Mouse (Mus musculus): ENCODE data around the gene Ola1.

The Ola1 gene

DNA sequence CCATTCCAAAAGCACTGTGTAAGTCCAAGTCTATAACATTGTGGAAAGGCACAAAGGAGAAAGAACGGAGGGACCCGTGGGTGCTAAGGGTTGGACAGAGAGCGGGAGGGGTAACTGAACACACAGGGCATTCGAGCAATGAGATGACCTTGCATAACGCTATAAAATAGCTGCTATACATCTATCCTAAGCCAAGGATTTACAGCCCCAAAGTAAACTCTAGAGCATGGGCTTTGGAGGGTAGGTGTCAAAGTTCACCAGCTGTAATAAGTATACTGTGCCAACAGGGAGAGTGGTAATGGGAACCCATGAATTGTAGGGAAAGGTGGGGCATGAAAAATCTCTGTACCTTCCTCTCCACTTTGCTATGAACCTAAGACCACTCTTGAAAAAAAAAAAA, at the start of gene Ola1:
TSS of gene Ola1 (minus strand) at position 12 of the 400 bp plus-strand sequence.
- DNase-seq (ENCODE audit: low spot score in 2 of 2) = no peak

- no peak for DNase-seq (ENCODE audit: low spot score in 2 of 2)
Measured at GRCm38 (mm10) chr2:73268281-73268680, 49.6 kb upstream of the Ola1 start.

DNA sequence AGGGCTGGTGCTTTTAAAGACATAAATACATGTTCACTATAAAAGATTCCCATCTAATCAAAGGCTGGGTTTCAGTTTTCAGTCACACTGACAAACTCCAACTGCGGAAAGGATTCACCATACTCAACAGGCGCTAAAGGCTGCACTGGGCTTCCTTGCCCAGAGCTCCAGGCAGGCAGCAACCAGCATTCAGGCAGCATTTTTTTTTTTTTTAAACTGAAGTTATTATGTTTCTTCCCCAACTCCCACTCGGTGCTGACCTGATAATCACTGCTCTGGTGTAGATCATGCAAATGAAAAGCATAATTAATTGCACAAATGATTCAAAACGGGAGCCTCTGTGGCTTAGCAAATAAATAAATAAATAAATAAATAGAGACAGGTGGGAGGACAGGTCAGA, 49.1 kb upstream of the Ola1 start:
- DNase-seq (ENCODE audit: low spot score in 2 of 2) = no peak

- DNase-seq (ENCODE audit: low spot score in 2 of 2) = no peak
Measured at GRCm38 (mm10) chr2:73267231-73267630, 48.5 kb upstream of the Ola1 start.

DNA sequence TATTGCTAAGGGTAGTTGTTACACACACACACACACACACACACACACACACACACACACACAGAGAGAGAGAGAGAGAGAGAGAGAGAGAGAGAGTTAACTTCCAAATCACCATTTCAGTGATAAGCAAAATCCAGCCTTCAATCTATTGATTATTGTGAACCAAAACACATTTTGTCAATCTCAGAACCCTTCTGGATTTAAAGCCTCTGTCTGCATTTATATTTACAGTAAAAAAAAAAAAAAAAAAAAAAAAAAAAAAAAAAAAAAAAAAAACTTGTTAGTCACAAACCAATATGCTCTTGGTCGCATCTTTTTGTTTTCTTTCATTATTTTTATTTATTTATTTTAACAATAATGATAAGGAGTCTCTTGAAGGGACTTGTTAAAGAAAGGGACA, 47.9 kb upstream of the Ola1 start:
- DNase-seq (ENCODE audit: low spot score in 2 of 2) = no peak

DNA sequence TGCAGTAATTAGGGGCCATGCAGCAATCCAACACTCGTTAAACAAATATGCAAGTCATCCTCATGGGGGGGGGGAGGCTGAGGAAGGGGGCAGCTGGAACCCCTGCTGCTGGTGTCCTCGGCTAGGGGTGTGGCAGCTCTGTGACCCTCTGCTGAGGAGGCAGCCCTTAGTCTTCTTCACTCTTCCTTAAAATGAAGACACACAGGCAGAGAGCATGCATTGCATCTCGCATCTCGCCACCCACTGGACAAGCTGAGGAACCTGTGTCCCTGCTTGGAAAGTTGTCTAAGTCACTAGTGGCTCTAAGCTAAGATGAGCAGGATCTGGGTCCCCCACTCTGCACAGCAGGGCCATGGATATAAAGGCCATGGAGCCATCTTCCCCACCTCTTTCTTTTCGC, 47.3 kb upstream of the Ola1 start:
- no peak for DNase-seq (ENCODE audit: low spot score in 2 of 2)

DNA sequence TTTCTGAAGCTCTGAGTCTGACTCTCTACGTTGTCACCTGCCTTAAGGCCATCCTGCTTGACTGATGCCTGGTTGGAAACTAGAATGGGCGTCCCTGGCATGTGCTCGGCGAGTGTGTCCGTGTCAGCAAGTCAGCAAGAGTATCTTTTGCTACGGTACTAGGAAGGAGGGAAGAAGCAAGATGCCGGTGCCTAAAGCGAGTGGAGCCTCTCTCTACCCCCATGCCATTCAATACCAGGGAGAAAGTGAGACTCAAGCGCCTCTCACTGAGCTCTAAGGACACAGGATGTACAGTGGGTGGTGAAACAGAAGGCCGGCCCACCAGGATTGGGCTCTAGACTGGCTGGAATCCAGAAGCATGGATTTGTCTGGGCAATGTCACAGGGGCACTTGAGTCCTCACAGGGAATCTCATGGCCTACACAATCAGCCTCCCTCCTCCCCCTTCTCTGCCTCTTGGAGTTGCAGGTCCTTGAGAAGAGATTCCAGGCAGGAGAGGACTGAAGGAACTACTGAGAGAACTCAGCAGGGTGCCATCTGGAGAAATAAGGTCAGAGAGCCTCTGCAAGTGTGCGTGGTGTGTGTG, 46.0 kb upstream of the Ola1 start:
- no peak for DNase-seq (ENCODE audit: low spot score in 2 of 2)

GRCm38 (mm10) chr2:73263794-73264610, 45.3 kb upstream of the Ola1 start:
- DNase-seq (ENCODE audit: low spot score in 2 of 2) = no peak

DNA sequence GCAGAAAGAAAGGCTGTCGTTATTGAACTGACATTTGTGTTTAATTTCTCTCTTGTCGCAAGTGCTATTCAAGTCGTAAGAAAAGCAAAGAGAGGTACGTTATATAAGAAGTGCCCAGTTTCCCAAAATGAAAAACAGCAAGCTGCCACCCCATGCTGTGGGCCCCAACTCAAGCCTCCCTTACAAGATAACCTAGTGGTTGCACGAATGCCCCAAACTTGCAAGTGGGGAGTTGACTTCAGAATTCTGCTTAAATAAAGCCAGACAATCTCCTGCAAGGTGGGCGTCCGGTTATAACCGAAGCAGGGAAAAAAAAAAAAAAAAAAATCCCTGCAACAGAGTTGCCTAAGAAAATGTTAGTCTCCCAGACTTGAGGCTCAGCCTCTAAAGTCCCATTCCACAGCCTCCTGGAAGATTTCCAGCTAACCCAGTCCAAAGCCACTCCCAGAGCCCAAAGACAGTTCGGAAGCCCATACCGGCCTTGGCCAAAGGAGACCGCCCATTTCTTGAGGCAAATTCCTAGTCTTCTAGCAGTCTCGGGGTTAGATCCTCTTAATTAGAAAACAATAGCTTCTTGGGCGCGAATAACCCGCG, 44.5 kb upstream of the Ola1 start:
- no peak for DNase-seq (ENCODE audit: low spot score in 2 of 2)

DNA sequence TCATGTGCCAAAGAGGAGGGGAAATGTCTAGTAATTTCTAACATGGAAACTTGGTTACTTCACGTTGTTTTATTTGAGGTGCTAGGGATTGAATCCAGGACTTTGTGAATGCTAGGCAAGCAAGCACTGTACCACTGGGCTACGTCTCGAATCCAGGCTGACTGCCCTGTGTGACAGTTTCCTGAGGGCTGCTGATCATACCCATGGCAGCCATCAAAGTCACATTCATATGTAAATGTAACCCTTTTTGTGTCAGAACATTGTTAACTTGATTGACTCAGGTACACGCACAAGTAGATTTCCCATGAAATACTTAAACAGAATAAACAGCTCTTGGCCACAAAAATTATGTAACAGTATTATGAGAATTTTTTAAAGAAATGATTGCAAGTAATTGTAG, 30.0 kb upstream of the Ola1 start:
- no peak for DNase-seq (ENCODE audit: low spot score in 2 of 2)

DNA sequence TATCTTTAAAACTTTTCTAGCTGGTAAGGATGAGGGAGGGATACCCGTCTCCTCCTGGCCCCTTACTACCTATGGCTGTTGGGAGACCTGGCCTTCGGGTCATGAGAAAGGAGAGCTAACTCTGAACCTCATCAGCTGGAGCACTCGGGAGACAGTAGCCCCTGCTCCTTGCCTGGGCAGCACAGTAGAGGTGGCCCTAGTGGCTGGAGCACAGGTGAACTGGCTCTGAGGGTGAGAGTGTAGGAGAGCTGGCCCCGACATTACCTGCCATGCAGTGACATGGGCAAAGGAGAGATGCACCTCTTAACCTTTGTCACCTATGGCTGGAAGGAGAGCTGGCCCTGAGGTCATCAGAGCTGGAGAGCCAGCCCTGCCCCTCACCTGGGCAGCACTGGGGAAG, 22.6 kb upstream of the Ola1 start:
- DNase-seq (ENCODE audit: low spot score in 2 of 2) = no peak

- DNase-seq (ENCODE audit: low spot score in 2 of 2) = no peak
Measured at GRCm38 (mm10) chr2:73231081-73231480, 12.4 kb upstream of the Ola1 start.

GRCm38 (mm10) chr2:73213871-73214659, 4.7 kb downstream of the Ola1 start:
- peak; percentile 75 to 86 for DNase-seq (ENCODE audit: low spot score in 2 of 2)

DNA sequence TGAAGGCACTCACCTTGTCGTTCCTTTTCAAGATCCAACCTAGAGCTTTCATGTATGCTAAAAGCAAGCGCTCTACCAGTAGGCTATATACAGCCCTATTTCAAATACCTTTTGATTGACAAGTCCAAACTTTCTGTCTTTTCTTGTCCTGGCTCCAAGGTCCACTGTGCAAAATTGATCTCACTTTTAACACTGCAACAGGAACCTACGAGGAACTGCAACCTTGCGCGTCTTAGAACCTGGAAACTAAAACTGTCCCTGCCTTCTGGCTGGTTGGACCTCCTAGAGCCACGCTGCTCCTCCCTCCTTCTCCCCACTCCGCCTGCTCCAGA, 5.2 kb downstream of the Ola1 start:
- no peak for DNase-seq (ENCODE audit: low spot score in 2 of 2)

- no peak for DNase-seq (ENCODE audit: low spot score in 2 of 2)
Measured at GRCm38 (mm10) chr2:73204328-73204727, 14.4 kb downstream of the Ola1 start.

DNA sequence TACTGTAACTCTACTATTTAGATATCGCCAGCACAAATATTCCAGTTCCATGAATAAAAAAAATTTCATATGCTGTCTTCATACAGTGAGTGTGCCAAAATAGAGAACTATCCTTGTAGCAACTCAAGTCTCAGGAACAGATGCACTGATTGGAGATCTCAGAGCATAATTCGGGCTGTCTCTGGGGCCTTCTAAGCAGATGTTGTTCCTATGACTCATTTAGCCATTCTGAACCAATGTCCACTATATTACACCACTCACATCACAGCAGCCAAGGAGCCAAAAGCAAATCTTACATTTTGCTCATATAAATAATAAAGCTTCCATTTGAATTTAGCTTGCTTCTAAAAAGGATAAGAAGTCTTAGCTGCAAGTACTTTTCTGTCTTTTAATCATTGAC, 30.2 kb downstream of the Ola1 start:
- no peak for DNase-seq (ENCODE audit: low spot score in 2 of 2)

- DNase-seq (ENCODE audit: low spot score in 2 of 2) = no peak
Measured at GRCm38 (mm10) chr2:73185185-73185584, 33.5 kb downstream of the Ola1 start.

DNA sequence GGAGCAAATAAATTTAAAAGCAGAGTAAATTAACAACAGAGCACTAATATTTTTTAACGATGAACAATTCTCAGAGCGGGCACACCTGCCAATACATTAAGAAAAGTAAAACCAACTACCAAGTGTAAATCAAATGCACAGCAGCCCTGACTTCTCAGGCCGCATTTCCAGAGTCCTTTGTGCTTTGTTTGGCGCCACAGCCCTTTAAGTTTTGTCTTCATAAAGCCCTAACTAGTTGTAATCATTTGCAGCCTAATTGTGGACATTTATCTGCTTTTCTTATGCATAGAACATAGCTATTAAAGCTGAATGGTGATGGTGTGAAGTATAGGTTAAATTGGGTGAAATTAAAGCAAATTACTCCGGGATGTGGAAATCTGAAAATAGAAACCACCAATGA, 49.2 kb downstream of the Ola1 start:
- no peak for DNase-seq (ENCODE audit: low spot score in 2 of 2)

GRCm38 (mm10) chr2:73167126-73167525, 51.6 kb downstream of the Ola1 start:
- DNase-seq (ENCODE audit: low spot score in 2 of 2) = peak in 1 of 2 experiments; percentile 21

GRCm38 (mm10) chr2:73164666-73165065, 54.1 kb downstream of the Ola1 start:
- DNase-seq (ENCODE audit: low spot score in 2 of 2) = no peak

GRCm38 (mm10) chr2:73160772-73161171, 58.0 kb downstream of the Ola1 start:
- DNase-seq (ENCODE audit: low spot score in 2 of 2) = no peak

DNA sequence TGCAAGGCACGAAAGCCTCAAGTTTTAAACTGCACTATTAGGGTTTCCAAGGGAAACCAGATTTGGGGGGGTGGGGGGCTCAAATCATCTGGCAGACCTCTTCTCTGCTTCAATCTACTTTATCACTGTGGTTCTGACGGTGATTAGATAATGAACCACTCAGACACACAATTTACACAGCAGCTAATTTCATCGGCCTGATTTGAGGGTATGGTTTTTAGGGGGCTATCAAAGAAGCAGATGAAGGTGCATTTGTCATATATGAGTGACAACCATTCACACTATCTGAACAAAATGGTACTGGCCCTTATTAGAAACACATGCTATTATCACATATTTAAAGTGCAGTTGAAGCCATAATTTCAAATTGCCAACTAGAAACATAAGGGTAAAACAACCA, 61.5 kb downstream of the Ola1 start:
- DNase-seq (ENCODE audit: low spot score in 2 of 2) = no peak

- DNase-seq (ENCODE audit: low spot score in 2 of 2) = no peak
Measured at GRCm38 (mm10) chr2:73150526-73150925, 68.2 kb downstream of the Ola1 start.

Measured in frontal cortex, postnatal 25 days (tissue).